Mouse (Mus musculus): ENCODE results near the gene Mthfr. TPM values are rescaled to one million over a fixed set of nuclear protein-coding genes. Genes with fewer than 3 reads are reported as not detected.
A peak's percentile ranks its signal among the peaks of the same experiment; 100 is the strongest.

Gene Mthfr
- polyA plus RNA-seq, 1 experiment from 2014 or later, result 26.5 TPM

DNA sequence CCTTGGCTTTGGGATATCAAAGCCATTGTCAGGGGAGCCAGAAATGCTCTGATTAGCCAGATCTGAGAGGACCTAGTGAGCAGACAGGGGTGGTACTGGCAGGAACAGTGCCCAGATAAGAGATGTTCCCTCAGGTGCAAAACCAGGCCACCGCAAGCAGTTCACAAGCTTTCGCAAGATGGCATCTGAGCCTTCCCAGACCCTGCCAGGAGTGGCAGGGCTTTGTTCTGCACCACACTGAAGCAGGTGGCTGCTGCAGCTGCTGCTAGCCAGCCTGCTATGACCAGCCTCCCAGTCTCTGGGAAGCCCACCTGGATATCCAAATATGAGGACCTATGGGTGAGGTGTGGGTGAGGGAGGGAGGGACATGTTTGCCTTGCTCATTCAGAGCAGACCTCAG, 59.1 kb downstream of the Mthfr start:
- Histone ChIP-seq H3K4me1 (ENCODE audit: insufficient read depth, low read length) (no peaks in the 10 kb centered on the region), H3K9me3 (ENCODE audit: low read length) (no peaks in the 10 kb centered on the region), H3K4me3 (ENCODE audit: low read length) (no peak overlapping the region), H3K4me2 (replicated peaks; ENCODE audit: low read depth, low read length) (no peak overlapping the region), H3K27ac (ENCODE audit: low read length) (no peak overlapping the region), H3K27me3 (ENCODE audit: insufficient read depth, low read length) (no peaks in the 10 kb centered on the region), H3K9ac (replicated peaks; ENCODE audit: low read length) (no peak overlapping the region), H3K36me3 (ENCODE audit: insufficient read depth, low read length) (no peaks in the 10 kb centered on the region)
- 96% methylated on average over 2 of the region's 2 CpGs for WGBS
- ATAC-seq (ENCODE audit: low FRiP score, low TSS enrichment), result no peak

DNA sequence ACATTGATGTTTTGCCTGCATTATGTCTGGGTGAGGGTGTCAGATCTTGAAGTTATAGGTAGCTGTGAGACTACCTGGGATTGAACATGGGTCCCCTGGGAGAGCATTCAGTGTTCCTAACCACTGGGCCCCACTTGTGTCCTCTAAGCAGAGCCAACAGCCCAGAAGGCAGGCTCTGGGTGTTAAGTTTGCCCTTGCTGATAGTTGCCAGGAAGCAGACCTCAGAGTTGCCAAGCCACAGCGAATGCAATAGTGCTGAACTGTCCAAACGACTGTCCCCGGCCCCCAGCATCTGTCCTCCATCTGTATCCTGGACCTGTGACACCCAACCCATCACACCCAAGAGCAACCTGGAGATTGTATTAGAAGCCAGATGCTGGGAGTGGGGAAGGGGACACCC, 59.8 kb downstream of the Mthfr start:
- WGBS, result 79% methylated on average over 3 of the region's 3 CpGs
- Histone ChIP-seq H3K9me3 (ENCODE audit: low read length) (no peaks in the 10 kb centered on the region), H3K27ac (ENCODE audit: low read length) (no peak overlapping the region), H3K9ac (replicated peaks; ENCODE audit: low read length) (no peak overlapping the region), H3K4me1 (ENCODE audit: insufficient read depth, low read length) (no peaks in the 10 kb centered on the region), H3K27me3 (ENCODE audit: insufficient read depth, low read length) (no peaks in the 10 kb centered on the region), H3K4me3 (ENCODE audit: low read length) (no peak overlapping the region), H3K4me2 (replicated peaks; ENCODE audit: low read depth, low read length) (no peak overlapping the region), H3K36me3 (ENCODE audit: insufficient read depth, low read length) (no peaks in the 10 kb centered on the region)
- no peak for ATAC-seq (ENCODE audit: low FRiP score, low TSS enrichment)

DNA sequence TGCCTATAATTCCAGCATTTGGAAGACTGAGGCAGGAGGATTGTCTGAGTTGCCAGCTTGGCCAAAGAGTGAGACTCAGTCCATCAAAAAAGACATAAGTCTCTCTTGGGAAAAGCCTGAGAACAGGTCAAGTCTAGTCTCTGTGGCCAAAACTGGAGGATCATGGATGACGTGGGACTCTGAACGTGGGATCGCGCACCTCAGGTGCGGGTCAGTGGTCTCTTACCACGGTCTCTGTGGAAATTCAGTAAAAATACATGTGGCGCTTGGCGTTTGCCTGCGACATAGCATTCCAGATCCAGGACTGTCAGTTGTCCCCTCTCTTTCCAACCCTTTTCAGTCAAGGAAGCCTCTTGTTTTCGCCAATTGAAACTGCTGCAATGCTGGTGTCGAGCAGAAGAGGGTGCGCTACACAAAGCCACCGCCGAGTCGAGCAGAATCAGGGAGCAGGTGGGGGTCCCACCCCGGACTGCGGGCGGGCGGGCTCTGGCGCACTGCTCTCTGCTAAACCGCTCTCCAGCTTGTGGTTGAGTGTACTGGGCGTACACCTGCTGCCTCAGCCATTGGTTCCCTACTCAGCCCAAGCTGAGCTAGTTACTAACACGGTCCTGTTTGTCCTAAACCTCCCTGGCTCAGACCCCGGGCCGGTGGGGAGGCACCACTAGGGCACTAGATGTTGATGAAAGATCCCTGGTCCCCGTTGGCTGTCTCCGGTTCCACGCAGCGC, 63.1 kb downstream of the Mthfr start:
- Histone ChIP-seq H3K36me3 (ENCODE audit: insufficient read depth, low read length) (no peaks in the 10 kb centered on the region), H3K27me3 (ENCODE audit: insufficient read depth, low read length) (no peaks in the 10 kb centered on the region), H3K4me1 (ENCODE audit: insufficient read depth, low read length) (no peaks in the 10 kb centered on the region), H3K27ac (ENCODE audit: low read length) (no peak overlapping the region), H3K9me3 (ENCODE audit: low read length) (no peaks in the 10 kb centered on the region), H3K9ac (replicated peaks; ENCODE audit: low read length) (peak overlapping the region; percentile 53), H3K4me3 (ENCODE audit: low read length) (peak overlapping the region; percentile 33), H3K4me2 (replicated peaks; ENCODE audit: low read depth, low read length) (peak overlapping the region; percentile 59)
- ATAC-seq (ENCODE audit: low FRiP score, low TSS enrichment), result peak; percentile 81
- WGBS, result 16% methylated on average over 29 of the region's 29 CpGs

DNA sequence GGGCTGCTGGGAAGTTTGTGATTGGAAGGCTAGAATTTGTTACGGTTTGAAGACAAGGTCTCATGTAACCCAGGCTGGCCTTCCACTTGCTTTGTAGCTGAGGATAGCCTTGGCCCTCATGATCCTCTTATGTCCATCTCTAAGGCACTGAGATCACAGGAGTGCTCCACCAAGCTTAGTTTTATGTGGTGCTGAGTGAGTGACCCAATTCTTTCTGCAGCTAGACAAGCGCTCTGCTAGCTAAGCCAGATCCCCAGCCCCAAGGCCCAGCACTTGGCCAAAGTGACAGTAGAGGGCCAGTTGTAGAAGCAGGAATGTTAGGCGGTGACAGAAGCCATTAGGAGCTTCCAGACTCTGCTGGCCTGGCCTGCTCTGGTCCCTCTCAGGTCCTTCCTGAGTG, 65.3 kb downstream of the Mthfr start:
- Histone ChIP-seq H3K9ac (replicated peaks; ENCODE audit: low read length) (no peak overlapping the region), H3K27ac (ENCODE audit: low read length) (no peak overlapping the region), H3K4me3 (ENCODE audit: low read length) (no peak overlapping the region), H3K27me3 (ENCODE audit: insufficient read depth, low read length) (no peaks in the 10 kb centered on the region), H3K9me3 (ENCODE audit: low read length) (no peaks in the 10 kb centered on the region), H3K4me1 (ENCODE audit: insufficient read depth, low read length) (peaks cover 19% of the 10 kb centered on the region), H3K36me3 (ENCODE audit: insufficient read depth, low read length) (no peaks in the 10 kb centered on the region), H3K4me2 (replicated peaks; ENCODE audit: low read depth, low read length) (no peak overlapping the region)
- WGBS, result 87% methylated on average over 3 of the region's 3 CpGs
- no peak for ATAC-seq (ENCODE audit: low FRiP score, low TSS enrichment)

DNA sequence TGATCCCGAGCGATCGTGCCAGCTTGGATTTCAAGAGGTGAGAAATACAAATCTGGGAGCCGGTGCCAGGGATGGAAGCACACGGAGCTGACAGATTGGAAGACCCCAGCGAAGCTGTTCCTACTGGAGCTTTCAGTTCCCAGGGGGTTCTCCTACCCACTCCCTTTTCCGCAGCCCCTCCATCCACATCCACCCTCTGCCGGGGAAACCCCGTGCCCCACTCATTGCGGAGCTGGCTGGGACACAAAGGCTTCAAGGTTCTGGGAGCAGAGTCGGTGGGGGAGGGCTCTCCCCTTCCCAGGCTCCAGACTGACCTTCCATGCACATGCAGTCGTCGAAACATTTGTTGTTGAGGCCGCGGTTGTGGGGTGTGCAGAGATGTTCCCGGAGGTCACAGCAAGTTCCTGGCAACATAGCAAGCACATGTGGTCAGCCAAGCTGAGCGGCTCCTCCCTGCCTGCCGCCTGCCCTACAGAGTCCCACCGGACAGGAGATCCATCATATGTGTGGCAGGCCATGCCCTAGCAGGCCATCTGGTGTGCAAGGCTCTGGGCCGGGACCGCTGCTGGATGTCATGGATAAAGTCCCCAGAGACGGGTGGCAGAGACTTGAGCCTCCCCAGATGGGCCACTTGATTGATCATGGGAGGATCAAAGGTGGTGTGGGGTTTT, 68.9 kb downstream of the Mthfr start:
- peak; percentile 93 for ATAC-seq (ENCODE audit: low FRiP score, low TSS enrichment)
- WGBS, result 7% methylated on average over 22 of the region's 22 CpGs
- peak overlapping the region; percentile 45 for H3K9ac ChIP-seq (replicated peaks; ENCODE audit: low read length)
- no peaks in the 10 kb centered on the region for H3K27me3 ChIP-seq (ENCODE audit: insufficient read depth, low read length)
- peaks cover 19% of the 10 kb centered on the region for H3K4me1 ChIP-seq (ENCODE audit: insufficient read depth, low read length)
- no peak overlapping the region for H3K4me3 ChIP-seq (ENCODE audit: low read length)
- no peaks in the 10 kb centered on the region for H3K36me3 ChIP-seq (ENCODE audit: insufficient read depth, low read length)
- no peak overlapping the region; the same call in 1 of the 2 replicates for H3K27ac ChIP-seq (ENCODE audit: low read length)
- peak overlapping the region; percentile 39 for H3K4me2 ChIP-seq (replicated peaks; ENCODE audit: low read depth, low read length)
- no peaks in the 10 kb centered on the region for H3K9me3 ChIP-seq (ENCODE audit: low read length)

DNA sequence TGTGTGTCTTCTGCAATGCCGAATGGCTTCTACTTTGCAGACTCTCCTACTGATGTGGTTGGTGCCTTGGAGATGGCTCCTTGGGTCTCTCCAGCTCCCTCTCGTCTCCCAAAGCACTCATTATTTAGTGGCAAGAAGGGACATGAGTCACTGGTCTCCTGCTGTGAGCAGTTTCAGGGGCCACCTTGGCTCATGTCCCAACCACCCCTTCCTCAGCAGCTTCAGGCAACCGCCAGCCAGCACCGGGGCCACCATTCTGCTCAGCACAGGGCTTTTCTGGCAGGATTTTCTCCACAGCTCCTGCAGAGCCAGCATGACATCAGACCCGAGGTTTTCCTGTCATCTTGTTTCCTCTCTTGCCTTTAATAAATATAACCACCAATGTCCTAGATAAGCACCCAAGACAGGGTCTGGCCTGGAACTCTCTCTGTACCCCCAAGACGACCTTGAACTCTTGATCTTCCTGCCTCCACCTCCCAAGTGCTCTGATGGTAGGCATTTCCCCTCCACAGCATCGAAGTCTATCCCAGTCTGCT, 69.8 kb downstream of the Mthfr start:
- Histone ChIP-seq H3K4me2 (replicated peaks; ENCODE audit: low read depth, low read length) (no peak overlapping the region), H3K4me3 (ENCODE audit: low read length) (no peak overlapping the region), H3K9me3 (ENCODE audit: low read length) (no peaks in the 10 kb centered on the region), H3K36me3 (ENCODE audit: insufficient read depth, low read length) (no peaks in the 10 kb centered on the region), H3K27me3 (ENCODE audit: insufficient read depth, low read length) (no peaks in the 10 kb centered on the region), H3K27ac (ENCODE audit: low read length) (no peak overlapping the region), H3K4me1 (ENCODE audit: insufficient read depth, low read length) (peaks cover 19% of the 10 kb centered on the region), H3K9ac (replicated peaks; ENCODE audit: low read length) (no peak overlapping the region)
- ATAC-seq (ENCODE audit: low FRiP score, low TSS enrichment), result no peak; the same call in 1 of the 2 replicates
- WGBS, result 36% methylated on average over 7 of the region's 7 CpGs

Other genes with a start within 250 kb of the Mthfr start
- 9.9 and 11.0 TPM in 2 replicates for gene Zfp984, start 229.3 kb upstream of the Mthfr start, polyA plus RNA-seq (2015; fragmentation: Nextera tagmentation; extraction: Ambion mirVana)
- 5.4 TPM in 2 replicates for gene Zfp933, start 190.7 kb upstream of the Mthfr start, polyA plus RNA-seq (2015; fragmentation: Nextera tagmentation; extraction: Ambion mirVana)
- 55.3 and 55.4 TPM in 2 replicates for gene Miip, start 170.3 kb upstream of the Mthfr start, polyA plus RNA-seq (2015; fragmentation: Nextera tagmentation; extraction: Ambion mirVana)
- gene Fv1, start 170.1 kb upstream of the Mthfr start, polyA plus RNA-seq (2015; fragmentation: Nextera tagmentation; extraction: Ambion mirVana), result 12.9 and 13.1 TPM in 2 replicates
- 45.4 and 47.1 TPM in 2 replicates for gene Mfn2, start 134.4 kb upstream of the Mthfr start, polyA plus RNA-seq (2015; fragmentation: Nextera tagmentation; extraction: Ambion mirVana)
- gene Plod1, start 102.3 kb upstream of the Mthfr start, polyA plus RNA-seq (2015; fragmentation: Nextera tagmentation; extraction: Ambion mirVana), result 58.6 and 61.5 TPM in 2 replicates
- gene 2510039O18Rik, start 98.2 kb upstream of the Mthfr start, polyA plus RNA-seq (2015; fragmentation: Nextera tagmentation; extraction: Ambion mirVana), result 10.4 and 13.9 TPM in 2 replicates
- 0.21 TPM in 1 of 2 replicates, not detected in the other for gene Nppb, start 53.3 kb upstream of the Mthfr start, polyA plus RNA-seq (2015; fragmentation: Nextera tagmentation; extraction: Ambion mirVana)
- 0.41 and 1.00 TPM in 2 replicates for gene Nppa, start 38.4 kb upstream of the Mthfr start, polyA plus RNA-seq (2015; fragmentation: Nextera tagmentation; extraction: Ambion mirVana)
- 6.4 and 6.8 TPM in 2 replicates for gene Clcn6, start 256 bp upstream of the Mthfr start, polyA plus RNA-seq (2015; fragmentation: Nextera tagmentation; extraction: Ambion mirVana)
- 28.1 and 31.5 TPM in 2 replicates for gene Agtrap, start 49.0 kb downstream of the Mthfr start, polyA plus RNA-seq (2015; fragmentation: Nextera tagmentation; extraction: Ambion mirVana)
- gene Mad2l2, start 91.3 kb downstream of the Mthfr start, polyA plus RNA-seq (2015; fragmentation: Nextera tagmentation; extraction: Ambion mirVana), result 70.3 and 74.8 TPM in 2 replicates
- 0.28 and 0.29 TPM in 2 replicates for gene Draxin, start 91.6 kb downstream of the Mthfr start, polyA plus RNA-seq (2015; fragmentation: Nextera tagmentation; extraction: Ambion mirVana)
- 22.0 and 22.2 TPM in 2 replicates for gene Fbxo6, start 113.1 kb downstream of the Mthfr start, polyA plus RNA-seq (2015; fragmentation: Nextera tagmentation; extraction: Ambion mirVana)
- gene Fbxo44, start 121.4 kb downstream of the Mthfr start, polyA plus RNA-seq (2015; fragmentation: Nextera tagmentation; extraction: Ambion mirVana), result 19.8 and 20.6 TPM in 2 replicates
- gene Fbxo2, start 121.5 kb downstream of the Mthfr start, polyA plus RNA-seq (2015; fragmentation: Nextera tagmentation; extraction: Ambion mirVana), result 1.8 and 2.3 TPM in 2 replicates
- 0.16 and 0.18 TPM in 2 replicates for gene Disp3, start 248.9 kb downstream of the Mthfr start, polyA plus RNA-seq (2015; fragmentation: Nextera tagmentation; extraction: Ambion mirVana)